8 mouse cellular contexts compared by ENCODE assay signal in genomic region chr6:72164321-72165275, GRCm38 (mm10).
DNase-seq lines count a peak whose midpoint lies in the region; ATAC-seq lines count a peak whose summit lies in the region.

No protein-coding gene starts in this region.

- no peak overlapping the region for H3K27ac ChIP-seq in embryonic facial prominence, embryonic 11.5 days (replicated peaks; ENCODE audit: low read depth, low read length)
- H3K27ac ChIP-seq in limb, embryonic 10.5 days = no peak overlapping the region
- no peak overlapping the region for H3K27ac ChIP-seq in midbrain, embryonic 12.5 days (replicated peaks)

- H3K4me2 ChIP-seq in embryonic facial prominence, embryonic 11.5 days (ENCODE audit: low read depth, low read length) = no peak overlapping the region
- no peak overlapping the region for H3K4me2 ChIP-seq in midbrain, embryonic 12.5 days (replicated peaks)

- no peaks in the 10 kb centered on the region for H3K27me3 ChIP-seq in embryonic facial prominence, embryonic 11.5 days (ENCODE audit: control insufficient read depth, insufficient read depth, low read length)
- no peaks in the 10 kb centered on the region for H3K27me3 ChIP-seq in limb, embryonic 10.5 days (ENCODE audit: low read depth, poor library complexity, severe bottlenecking)
- H3K27me3 ChIP-seq in midbrain, embryonic 12.5 days = no peaks in the 10 kb centered on the region

- H3K9ac ChIP-seq in embryonic facial prominence, embryonic 11.5 days (replicated peaks; ENCODE audit: low read length) = no peak overlapping the region
- H3K9ac ChIP-seq in midbrain, embryonic 12.5 days (replicated peaks) = no peak overlapping the region

- no peaks in the 10 kb centered on the region for H3K4me1 ChIP-seq in embryonic facial prominence, embryonic 11.5 days (ENCODE audit: control insufficient read depth, insufficient read depth, low read length)
- peaks cover 17% of the 10 kb centered on the region for H3K4me1 ChIP-seq in limb, embryonic 10.5 days
- no peaks in the 10 kb centered on the region; the same call in 1 of the 2 replicates for H3K4me1 ChIP-seq in midbrain, embryonic 12.5 days

- 22% methylated on average over 20 of the region's 20 CpGs for WGBS in embryonic facial prominence, embryonic 11.5 days
- 25% methylated on average over 20 of the region's 20 CpGs for WGBS in limb, embryonic 10.5 days
- 25% methylated on average over 20 of the region's 20 CpGs for WGBS in midbrain, embryonic 12.5 days

- H3K36me3 ChIP-seq in embryonic facial prominence, embryonic 11.5 days (replicated peaks; ENCODE audit: control insufficient read depth, insufficient read depth, low read depth, low read length) = no peaks in the 10 kb centered on the region
- no peaks in the 10 kb centered on the region for H3K36me3 ChIP-seq in limb, embryonic 10.5 days
- no peaks in the 10 kb centered on the region for H3K36me3 ChIP-seq in midbrain, embryonic 12.5 days

- no peak overlapping the region for H3K4me3 ChIP-seq in embryonic facial prominence, embryonic 11.5 days (ENCODE audit: low read depth, low read length)
- no peak overlapping the region for H3K4me3 ChIP-seq in limb, embryonic 10.5 days
- no peak overlapping the region for H3K4me3 ChIP-seq in midbrain, embryonic 12.5 days

- peak; percentile 81 for ATAC-seq in embryonic facial prominence, embryonic 11.5 days (replicated peaks; ENCODE audit: insufficient number of reproducible peaks, low FRiP score, low TSS enrichment, low read depth)
- ATAC-seq in midbrain, embryonic 12.5 days (ENCODE audit: low FRiP score, low read depth) = peak; percentile 80

- no peaks in the 10 kb centered on the region for H3K9me3 ChIP-seq in embryonic facial prominence, embryonic 11.5 days (replicated peaks; ENCODE audit: control insufficient read depth, low read length)
- no peaks in the 10 kb centered on the region for H3K9me3 ChIP-seq in limb, embryonic 10.5 days (replicated peaks)
- H3K9me3 ChIP-seq in midbrain, embryonic 12.5 days = no peaks in the 10 kb centered on the region

- peak; percentile 53 for DNase-seq in 3134 (ENCODE audit: extremely low read depth, insufficient read length, low spot score)
- peak; percentile 88 for DNase-seq in adrenal gland, postnatal 25 days
- peak; percentile 95 for DNase-seq in embryonic facial prominence, embryonic 11.5 days (ENCODE audit: low spot score)
- DNase-seq in heart, adult 18-20 months = peak; percentile 88 to 95
- peak; percentile 90 for DNase-seq in kidney, adult 18-20 months
- peak; percentile 96 for DNase-seq in limb, embryonic 10.5 days (ENCODE audit: low spot score)
- peak; percentile 89 for DNase-seq in skeletal muscle tissue, adult 2 months (ENCODE audit: low read depth, low spot score)
